Mouse (Mus musculus): ENCODE data around the gene Rap1gap. TPM values are rescaled to one million over a fixed set of nuclear protein-coding genes. Genes with fewer than 3 reads are reported as not detected.

Gene Rap1gap
- polyA plus RNA-seq, 1 experiment from 2014 or later, result 9.1 TPM

DNA sequence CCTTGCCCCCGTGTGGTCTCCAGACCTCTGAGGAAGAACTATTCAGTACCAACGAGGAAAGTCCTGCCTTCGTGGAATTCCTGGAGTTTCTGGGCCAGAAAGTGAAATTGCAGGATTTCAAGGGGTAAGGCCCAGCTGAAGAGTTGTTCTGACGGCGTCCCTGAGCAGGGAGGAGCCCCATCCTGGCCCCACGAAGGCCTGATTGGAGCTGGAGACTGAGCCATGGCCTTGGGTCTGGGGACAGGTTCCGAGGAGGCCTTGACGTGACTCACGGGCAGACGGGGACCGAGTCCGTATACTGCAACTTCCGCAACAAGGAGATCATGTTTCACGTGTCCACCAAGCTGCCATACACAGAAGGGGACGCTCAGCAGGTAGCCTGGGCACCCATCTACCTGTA, 53.1 kb downstream of the Rap1gap start:
- Histone ChIP-seq H3K9ac (ENCODE audit: low read depth, low read length) (no peak overlapping the region), H3K9me3 (ENCODE audit: control insufficient read depth, low read length) (no peaks in the 10 kb centered on the region), H3K27ac (ENCODE audit: low read depth, low read length) (no peak overlapping the region), H3K27me3 (ENCODE audit: control insufficient read depth, insufficient read depth, low read length) (peaks cover 2% of the 10 kb centered on the region; the same call in 1 of the 2 replicates), H3K36me3 (ENCODE audit: control insufficient read depth, insufficient read depth, low read length) (no peaks in the 10 kb centered on the region), H3K4me3 (ENCODE audit: low read depth, low read length) (no peak overlapping the region), H3K4me2 (replicated peaks; ENCODE audit: low read depth, low read length) (no peak overlapping the region), H3K4me1 (replicated peaks; ENCODE audit: control insufficient read depth, insufficient read depth, low read length) (peaks cover 10% of the 10 kb centered on the region)
- 70% methylated on average over 15 of the region's 15 CpGs for WGBS
- DNase-seq (ENCODE audit: low spot score), result no peak
- no peak for ATAC-seq (ENCODE audit: low FRiP score)

DNA sequence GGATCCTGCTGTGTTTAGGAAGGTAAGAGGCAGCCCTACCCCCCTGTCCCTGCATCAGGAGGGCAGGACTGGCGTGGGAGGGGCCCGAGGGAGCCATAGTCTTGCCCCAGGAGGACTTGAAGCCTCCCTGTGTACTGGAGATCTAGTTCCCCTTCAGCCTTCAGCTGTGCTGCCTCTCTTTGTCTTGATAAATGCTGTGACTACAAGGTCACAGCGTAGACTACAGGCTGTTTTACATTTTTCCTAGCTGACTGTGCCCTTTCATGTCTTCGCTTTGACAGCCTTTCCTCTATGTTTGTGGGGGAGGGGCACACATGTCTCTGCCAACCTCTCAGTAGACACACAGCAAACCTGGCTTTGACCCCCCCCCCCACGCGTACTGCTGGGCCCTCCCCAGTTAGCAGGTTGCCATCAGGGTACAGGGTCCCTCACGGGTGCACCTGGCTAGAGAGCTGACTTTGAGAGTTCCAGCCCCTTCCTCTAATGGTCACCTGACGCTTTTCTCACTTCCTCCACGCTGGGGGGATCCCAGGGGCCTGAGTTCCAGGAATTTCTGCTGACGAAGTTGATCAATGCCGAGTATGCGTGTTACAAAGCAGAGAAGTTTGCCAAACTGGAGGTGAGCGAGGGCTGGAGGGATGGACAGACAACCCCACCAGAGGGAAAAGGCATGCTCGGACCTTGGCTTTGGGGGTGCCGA, 55.0 kb downstream of the Rap1gap start:
- peaks cover 2% of the 10 kb centered on the region; the same call in 1 of the 2 replicates for H3K27me3 ChIP-seq (ENCODE audit: control insufficient read depth, insufficient read depth, low read length)
- H3K27ac ChIP-seq (ENCODE audit: low read depth, low read length), result peak overlapping the region; percentile 31
- H3K36me3 ChIP-seq (ENCODE audit: control insufficient read depth, insufficient read depth, low read length), result no peaks in the 10 kb centered on the region
- peak overlapping the region; percentile 47 for H3K9ac ChIP-seq (ENCODE audit: low read depth, low read length)
- H3K4me1 ChIP-seq (replicated peaks; ENCODE audit: control insufficient read depth, insufficient read depth, low read length), result peaks cover 10% of the 10 kb centered on the region
- DNase-seq (ENCODE audit: low spot score) (peak; percentile 68), ATAC-seq (ENCODE audit: low FRiP score) (peak; percentile 43; the same call in 1 of the 2 replicates)
- no peaks in the 10 kb centered on the region for H3K9me3 ChIP-seq (ENCODE audit: control insufficient read depth, low read length)
- no peak overlapping the region; the same call in 1 of the 2 replicates for H3K4me2 ChIP-seq (replicated peaks; ENCODE audit: low read depth, low read length)
- H3K4me3 ChIP-seq (ENCODE audit: low read depth, low read length), result no peak overlapping the region
- 27% methylated on average over 15 of the region's 15 CpGs for WGBS

DNA sequence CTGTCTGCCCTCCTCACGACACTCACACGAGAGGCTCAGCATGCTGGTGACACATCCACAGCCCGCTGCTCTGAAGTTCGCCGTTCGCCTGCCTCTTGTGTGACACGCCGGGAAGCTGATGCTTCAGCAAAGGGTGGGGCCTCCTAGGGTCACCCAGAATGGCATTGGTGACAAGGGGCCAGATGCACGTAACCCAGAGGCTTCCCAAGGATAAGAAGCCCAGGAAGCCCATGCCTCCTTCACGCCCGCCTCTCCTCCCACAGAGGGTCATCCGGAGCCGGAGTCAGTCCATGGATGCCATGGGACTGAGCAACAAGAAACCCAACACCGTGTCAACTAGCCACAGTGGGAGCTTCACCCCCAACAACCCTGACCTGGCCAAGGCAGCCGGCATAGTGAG, 57.0 kb downstream of the Rap1gap start:
- Histone ChIP-seq H3K9ac (ENCODE audit: low read depth, low read length) (no peak overlapping the region), H3K27ac (ENCODE audit: low read depth, low read length) (no peak overlapping the region), H3K4me1 (replicated peaks; ENCODE audit: control insufficient read depth, insufficient read depth, low read length) (peaks cover 10% of the 10 kb centered on the region), H3K27me3 (ENCODE audit: control insufficient read depth, insufficient read depth, low read length) (peaks cover 2% of the 10 kb centered on the region; the same call in 1 of the 2 replicates), H3K36me3 (ENCODE audit: control insufficient read depth, insufficient read depth, low read length) (no peaks in the 10 kb centered on the region), H3K9me3 (ENCODE audit: control insufficient read depth, low read length) (no peaks in the 10 kb centered on the region), H3K4me2 (replicated peaks; ENCODE audit: low read depth, low read length) (no peak overlapping the region), H3K4me3 (ENCODE audit: low read depth, low read length) (no peak overlapping the region)
- no peak for DNase-seq (ENCODE audit: low spot score)
- no peak for ATAC-seq (ENCODE audit: low FRiP score)
- 83% methylated on average over 15 of the region's 15 CpGs for WGBS

GRCm38 (mm10) chr4:137722230-137722629, 57.7 kb downstream of the Rap1gap start:
- peaks cover 12% of the 10 kb centered on the region for H3K4me1 ChIP-seq (replicated peaks; ENCODE audit: control insufficient read depth, insufficient read depth, low read length)
- no peak overlapping the region for H3K27ac ChIP-seq (ENCODE audit: low read depth, low read length)
- DNase-seq (ENCODE audit: low spot score) (no peak), ATAC-seq (ENCODE audit: low FRiP score) (0 out of 2 replicates have a peak, but pooled peaks have one; percentile 1)
- H3K9me3 ChIP-seq (ENCODE audit: control insufficient read depth, low read length), result no peaks in the 10 kb centered on the region
- H3K9ac ChIP-seq (ENCODE audit: low read depth, low read length), result no peak overlapping the region
- H3K36me3 ChIP-seq (ENCODE audit: control insufficient read depth, insufficient read depth, low read length), result no peaks in the 10 kb centered on the region
- no peaks in the 10 kb centered on the region; the same call in 1 of the 2 replicates for H3K27me3 ChIP-seq (ENCODE audit: control insufficient read depth, insufficient read depth, low read length)
- 83% methylated on average over 3 of the region's 3 CpGs for WGBS
- H3K4me2 ChIP-seq (replicated peaks; ENCODE audit: low read depth, low read length), result no peak overlapping the region
- H3K4me3 ChIP-seq (ENCODE audit: low read depth, low read length), result no peak overlapping the region

- peaks cover 18% of the 10 kb centered on the region for H3K4me1 ChIP-seq (replicated peaks; ENCODE audit: control insufficient read depth, insufficient read depth, low read length)
- no peak overlapping the region for H3K9ac ChIP-seq (ENCODE audit: low read depth, low read length)
- H3K4me3 ChIP-seq (ENCODE audit: low read depth, low read length), result no peak overlapping the region
- WGBS, result 30% methylated on average over 12 of the region's 12 CpGs
- H3K9me3 ChIP-seq (ENCODE audit: control insufficient read depth, low read length), result no peaks in the 10 kb centered on the region
- H3K27me3 ChIP-seq (ENCODE audit: control insufficient read depth, insufficient read depth, low read length), result no peaks in the 10 kb centered on the region; the same call in 1 of the 2 replicates
- DNase-seq (ENCODE audit: low spot score) (peak; percentile 92), ATAC-seq (ENCODE audit: low FRiP score) (peak; percentile 18)
- H3K4me2 ChIP-seq (replicated peaks; ENCODE audit: low read depth, low read length), result no peak overlapping the region
- H3K36me3 ChIP-seq (ENCODE audit: control insufficient read depth, insufficient read depth, low read length), result no peaks in the 10 kb centered on the region
- H3K27ac ChIP-seq (ENCODE audit: low read depth, low read length), result no peak overlapping the region
Measured at GRCm38 (mm10) chr4:137722692-137723427, 58.3 kb downstream of the Rap1gap start.

GRCm38 (mm10) chr4:137723527-137723926, 59.0 kb downstream of the Rap1gap start:
- WGBS, result 41% methylated on average over 25 of the region's 25 CpGs
- Histone ChIP-seq H3K9ac (ENCODE audit: low read depth, low read length) (no peak overlapping the region), H3K4me1 (replicated peaks; ENCODE audit: control insufficient read depth, insufficient read depth, low read length) (peaks cover 23% of the 10 kb centered on the region), H3K4me3 (ENCODE audit: low read depth, low read length) (no peak overlapping the region), H3K27ac (ENCODE audit: low read depth, low read length) (no peak overlapping the region), H3K9me3 (ENCODE audit: control insufficient read depth, low read length) (no peaks in the 10 kb centered on the region), H3K27me3 (ENCODE audit: control insufficient read depth, insufficient read depth, low read length) (peaks cover 4% of the 10 kb centered on the region; the same call in 1 of the 2 replicates), H3K36me3 (ENCODE audit: control insufficient read depth, insufficient read depth, low read length) (no peaks in the 10 kb centered on the region), H3K4me2 (replicated peaks; ENCODE audit: low read depth, low read length) (0 out of 2 replicates have a peak overlapping the region, but pooled peaks have one; percentile 17)
- ATAC-seq (ENCODE audit: low FRiP score) (no peak), DNase-seq (ENCODE audit: low spot score) (no peak)

GRCm38 (mm10) chr4:137724212-137724611, 59.7 kb downstream of the Rap1gap start:
- Histone ChIP-seq H3K9me3 (ENCODE audit: control insufficient read depth, low read length) (no peaks in the 10 kb centered on the region), H3K36me3 (ENCODE audit: control insufficient read depth, insufficient read depth, low read length) (no peaks in the 10 kb centered on the region), H3K4me2 (replicated peaks; ENCODE audit: low read depth, low read length) (no peak overlapping the region), H3K27me3 (ENCODE audit: control insufficient read depth, insufficient read depth, low read length) (peaks cover 5% of the 10 kb centered on the region; the same call in 1 of the 2 replicates), H3K4me3 (ENCODE audit: low read depth, low read length) (no peak overlapping the region), H3K4me1 (replicated peaks; ENCODE audit: control insufficient read depth, insufficient read depth, low read length) (peaks cover 24% of the 10 kb centered on the region), H3K9ac (ENCODE audit: low read depth, low read length) (no peak overlapping the region), H3K27ac (ENCODE audit: low read depth, low read length) (no peak overlapping the region)
- 52% methylated on average over 11 of the region's 11 CpGs for WGBS
- DNase-seq (ENCODE audit: low spot score) (no peak), ATAC-seq (ENCODE audit: low FRiP score) (no peak)

GRCm38 (mm10) chr4:137724766-137725165, 60.2 kb downstream of the Rap1gap start:
- H3K9me3 ChIP-seq (ENCODE audit: control insufficient read depth, low read length), result no peaks in the 10 kb centered on the region
- H3K27ac ChIP-seq (ENCODE audit: low read depth, low read length), result no peak overlapping the region
- H3K4me1 ChIP-seq (replicated peaks; ENCODE audit: control insufficient read depth, insufficient read depth, low read length), result peaks cover 24% of the 10 kb centered on the region
- WGBS, result 45% methylated on average over 8 of the region's 8 CpGs
- H3K4me3 ChIP-seq (ENCODE audit: low read depth, low read length), result no peak overlapping the region
- ATAC-seq (ENCODE audit: low FRiP score), result no peak
- H3K9ac ChIP-seq (ENCODE audit: low read depth, low read length), result no peak overlapping the region
- H3K4me2 ChIP-seq (replicated peaks; ENCODE audit: low read depth, low read length), result no peak overlapping the region
- DNase-seq (ENCODE audit: low spot score), result peak; percentile 59
- no peaks in the 10 kb centered on the region for H3K36me3 ChIP-seq (ENCODE audit: control insufficient read depth, insufficient read depth, low read length)
- H3K27me3 ChIP-seq (ENCODE audit: control insufficient read depth, insufficient read depth, low read length), result peaks cover 9% of the 10 kb centered on the region; the same call in 1 of the 2 replicates
